Mouse (Mus musculus) gastrocnemius, postnatal 10 days (tissue): Measurements from ENCODE around the gene Hist1h4j. TPM values are rescaled to one million over a fixed set of nuclear protein-coding genes. Genes with fewer than 3 reads are reported as not detected.
A peak's percentile ranks its signal among the peaks of the same experiment; 100 is the strongest.
"Not testable (repeated sequence)": the region's sequence is repeated elsewhere in the genome, so short reads cannot be mapped to it uniquely, and the experiment has no call there.

ENCODE experiments used
- DNase-seq: peaks from one replicate; pipeline ENCODE4 v3.0.0; 2021; ENCODE audit warnings: mixed read lengths
- long read RNA-seq, 2 experiments: library from polyadenylated mRNA; stranded (forward); transcript quantifications; one replicate each; pipeline ENCODE4 v2.0.0; 2021
- total RNA-seq, 2 experiments: library from RNA; stranded (reverse); gene quantifications; 2 replicates each; pipeline ENCODE4 v1.2.3; 2021

Hist1h4j gene
- 10 to 100 TPM; 32.2 to 32.7 TPM for total RNA-seq
- long read RNA-seq, experiment 1: 0 reads
- long read RNA-seq, experiment 2: 0 reads

- DNase-seq: peak; percentile 60
Observed at GRCm38 (mm10) chr13:21734906-21735767, at the start of gene Hist1h4j. Gene Hist1h4j (plus strand): TSS chr13:21735064.

- DNase-seq: no peak
Observed at GRCm38 (mm10) chr13:21697811-21698210, 37.1 kb upstream of the Hist1h4j start, which contains the start of gene Olfr1359. Gene Olfr1359 (plus strand): TSS chr13:21698111.

GRCm38 (mm10) chr13:21706669-21707068, 28.2 kb upstream of the Hist1h4j start:
- no peak for DNase-seq

- DNase-seq: peak; percentile 84
Observed at GRCm38 (mm10) chr13:21710031-21710711, 24.7 kb upstream of the Hist1h4j start.

GRCm38 (mm10) chr13:21710821-21711525, 23.9 kb upstream of the Hist1h4j start:
- DNase-seq: peak; percentile 63

- DNase-seq: no peak
Observed at GRCm38 (mm10) chr13:21711698-21712097, 23.2 kb upstream of the Hist1h4j start.

- peak; percentile 31 for DNase-seq
Observed at GRCm38 (mm10) chr13:21714725-21715124, 20.1 kb upstream of the Hist1h4j start.

- no peak for DNase-seq
Observed at GRCm38 (mm10) chr13:21715131-21715863, 19.6 kb upstream of the Hist1h4j start.

GRCm38 (mm10) chr13:21715864-21716539, 18.9 kb upstream of the Hist1h4j start, which contains the start of the genes Hist1h2bl and Hist1h2ai:
Gene Hist1h2bl (minus strand): TSS chr13:21716143.
Gene Hist1h2ai (plus strand): TSS chr13:21716422.
- DNase-seq: peak; percentile 38

- not testable (repeated sequence) for DNase-seq
Observed at GRCm38 (mm10) chr13:21716540-21717391, 18.1 kb upstream of the Hist1h4j start.

- DNase-seq: peak; percentile 62
Observed at GRCm38 (mm10) chr13:21717397-21718357, 17.2 kb upstream of the Hist1h4j start, which contains the start of gene Hist1h3h. Gene Hist1h3h (plus strand): TSS chr13:21717659.

- no peak for DNase-seq
Observed at GRCm38 (mm10) chr13:21718381-21719080, 16.3 kb upstream of the Hist1h4j start.

- not testable (repeated sequence) for DNase-seq
Observed at GRCm38 (mm10) chr13:21721107-21721756, 13.6 kb upstream of the Hist1h4j start.

GRCm38 (mm10) chr13:21721757-21722372, 13.0 kb upstream of the Hist1h4j start, which contains the start of gene Hist1h2bm:
Gene Hist1h2bm (plus strand): TSS chr13:21722044.
- peak; percentile 22 for DNase-seq

- no peak for DNase-seq
Observed at GRCm38 (mm10) chr13:21722373-21722925, 12.4 kb upstream of the Hist1h4j start.
